Mouse (Mus musculus) embryonic facial prominence, embryonic 11.5 days (tissue): ENCODE measurements around the gene Gm12216. TPM values are rescaled to one million over a fixed set of nuclear protein-coding genes. Genes with fewer than 3 reads are reported as not detected.
"Not testable (repeated sequence)": the region's sequence is repeated elsewhere in the genome, so short reads cannot be mapped to it uniquely, and the experiment has no call there.

Experiments used
- ATAC-seq: fragments of 200-750 bp; cut with Nextera tagmentation; replicated peaks from 2 replicates; pipeline ENCODE4 v1.8.0; 2017; ENCODE audit warnings: low read depth; ENCODE audit not compliant: insufficient number of reproducible peaks, low FRiP score, low TSS enrichment
- DNase-seq: peaks from one replicate; pipeline ENCODE4 v3.0.0-alpha.2; 2015; ENCODE audit warnings: low spot score
- H3K27ac ChIP-seq: fragments of 300-500 bp; sonication (generic); replicated peaks from 2 replicates; pipeline ENCODE4 v1.5.1; 2014; ENCODE audit warnings: mild to moderate bottlenecking, low read depth, low read length, control low read depth
- H3K27me3 ChIP-seq: fragments of 300-500 bp; sonication (generic); 2 replicates; pipeline ENCODE4 v1.6.1; 2014; ENCODE audit warnings: mild to moderate bottlenecking, low read length, moderate library complexity, mixed read lengths; ENCODE audit not compliant: control insufficient read depth, insufficient read depth
- H3K36me3 ChIP-seq: fragments of 300-500 bp; sonication (generic); replicated peaks from 2 replicates; pipeline ENCODE4 v1.6.1; 2014; ENCODE audit warnings: low read depth, mild to moderate bottlenecking, low read length, moderate library complexity, mixed read lengths; ENCODE audit not compliant: control insufficient read depth, insufficient read depth
- H3K4me1 ChIP-seq: fragments of 300-500 bp; sonication (generic); 2 replicates; pipeline ENCODE4 v1.6.1; 2014; ENCODE audit warnings: low read length, mixed read lengths; ENCODE audit not compliant: control insufficient read depth, insufficient read depth
- H3K4me2 ChIP-seq: fragments of 300-500 bp; sonication (generic); 2 replicates; pipeline ENCODE4 v1.6.1; 2014; ENCODE audit warnings: low read depth, mild to moderate bottlenecking, control low read depth, low read length, moderate library complexity
- H3K4me3 ChIP-seq: fragments of 300-500 bp; sonication (generic); 2 replicates; pipeline ENCODE4 v1.5.1; 2014; ENCODE audit warnings: low read depth, low read length, control low read depth
- H3K9ac ChIP-seq: fragments of 300-500 bp; sonication (generic); replicated peaks from 2 replicates; pipeline ENCODE4 v1.6.1; 2014; ENCODE audit warnings: mild to moderate bottlenecking, control low read depth, low read length
- H3K9me3 ChIP-seq: fragments of 300-500 bp; sonication (generic); replicated peaks from 2 replicates; pipeline ENCODE4 v1.6.1; 2016; ENCODE audit warnings: mild to moderate bottlenecking, low read length, inconsistent platforms, mixed read lengths; ENCODE audit not compliant: control insufficient read depth
- WGBS: fragments of 180-500 bp; shearing (Covaris S2); extraction: QIAGEN DNeasy Blood & Tissue Kit; methylation state at CpG from one replicate; pipeline ENCODE4 v1.1.7; 2014; 5-methylcytosine and 5-hydroxymethylcytosine counted together
- polyA plus RNA-seq: library from polyadenylated mRNA; unstranded; fragments of >200 nt; fragmentation: Nextera tagmentation; extraction: Ambion mirVana; gene quantifications from 2 replicates; pipeline ENCODE4 v1.2.1, GENCODE M21; 2014

Gm12216 gene
- polyA plus RNA-seq, 1 experiment from 2014 or later: not detected

DNA sequence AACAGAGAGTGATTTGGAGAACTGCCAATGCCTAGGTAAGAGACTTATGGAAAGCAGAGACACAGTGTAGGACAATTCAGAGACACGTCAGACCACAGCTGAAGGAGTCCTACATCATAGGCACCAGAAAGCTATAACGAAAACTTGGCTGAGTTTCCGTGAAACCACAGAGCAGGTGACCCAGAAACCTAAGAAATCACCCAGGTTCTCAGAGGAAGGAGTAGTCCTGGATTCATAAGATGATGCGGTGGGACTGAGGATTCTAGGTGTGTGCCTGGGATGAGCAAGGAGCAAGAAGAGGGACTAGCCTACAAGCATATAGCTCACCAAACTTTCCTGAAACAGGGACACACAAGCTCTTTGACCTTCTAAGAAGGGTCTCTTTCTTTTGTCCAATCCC, 29.2 kb upstream of the Gm12216 start:
- Histone ChIP-seq H3K9me3 (no peaks in the 10 kb centered on the region), H3K4me1 (no peaks in the 10 kb centered on the region), H3K27ac (no peak overlapping the region), H3K36me3 (no peaks in the 10 kb centered on the region), H3K27me3 (no peaks in the 10 kb centered on the region), H3K4me3 (no peak overlapping the region), H3K9ac (no peak overlapping the region), H3K4me2 (no peak overlapping the region)
- no peak for ATAC-seq
- DNase-seq: no peak
- WGBS: 88% methylated on average over 4 of the region's 4 CpGs

DNA sequence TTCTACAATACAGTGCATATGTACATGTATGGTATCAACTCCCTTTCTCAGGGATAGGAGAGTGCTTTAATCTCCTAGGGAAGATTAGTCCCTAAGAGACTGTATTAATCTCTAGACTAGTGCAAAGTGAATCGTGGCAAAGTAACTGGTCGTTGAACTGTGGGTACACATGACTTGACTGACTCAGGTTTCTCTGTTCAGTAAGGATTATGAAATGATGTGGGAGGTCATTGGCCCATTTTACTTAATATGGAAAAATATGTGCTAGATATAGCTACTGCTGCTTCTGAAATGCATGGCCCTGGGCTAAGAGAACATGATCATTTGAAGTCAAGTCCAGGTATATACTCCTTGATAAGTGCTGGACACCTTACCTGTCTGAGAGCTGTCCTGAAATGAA, 24.2 kb upstream of the Gm12216 start:
- Histone ChIP-seq H3K27me3 (no peaks in the 10 kb centered on the region), H3K27ac (no peak overlapping the region), H3K9ac (no peak overlapping the region), H3K9me3 (no peaks in the 10 kb centered on the region), H3K4me3 (no peak overlapping the region), H3K36me3 (no peaks in the 10 kb centered on the region), H3K4me2 (no peak overlapping the region), H3K4me1 (no peaks in the 10 kb centered on the region)
- DNase-seq (no peak), ATAC-seq (no peak)
- WGBS: 84% methylated on average over 2 of the region's 2 CpGs

DNA sequence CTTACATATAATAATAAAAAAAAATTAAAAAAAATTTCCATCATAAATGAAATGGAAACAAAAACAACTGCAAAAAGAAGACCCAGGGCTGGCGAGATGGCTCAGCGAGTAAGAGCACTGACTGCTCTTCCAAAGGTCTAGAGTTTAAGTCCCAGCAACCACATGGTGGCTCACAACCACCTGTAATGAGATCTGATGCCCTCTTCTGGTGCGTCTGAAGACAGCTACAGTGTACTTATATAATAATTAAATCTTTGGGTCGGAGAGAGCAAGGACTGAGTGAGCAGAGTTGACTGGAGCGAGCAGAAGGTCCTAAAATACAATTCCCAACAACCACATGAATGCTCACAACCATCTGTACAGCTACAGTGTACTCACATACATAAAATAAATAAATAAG, 19.0 kb upstream of the Gm12216 start:
- not testable (repeated sequence) for DNase-seq, H3K4me2 ChIP-seq, ATAC-seq, H3K4me1 ChIP-seq, H3K27ac ChIP-seq, H3K9me3 ChIP-seq, H3K36me3 ChIP-seq, H3K9ac ChIP-seq, H3K27me3 ChIP-seq, H3K4me3 ChIP-seq
- WGBS: 76% methylated on average over 5 of the region's 5 CpGs

DNA sequence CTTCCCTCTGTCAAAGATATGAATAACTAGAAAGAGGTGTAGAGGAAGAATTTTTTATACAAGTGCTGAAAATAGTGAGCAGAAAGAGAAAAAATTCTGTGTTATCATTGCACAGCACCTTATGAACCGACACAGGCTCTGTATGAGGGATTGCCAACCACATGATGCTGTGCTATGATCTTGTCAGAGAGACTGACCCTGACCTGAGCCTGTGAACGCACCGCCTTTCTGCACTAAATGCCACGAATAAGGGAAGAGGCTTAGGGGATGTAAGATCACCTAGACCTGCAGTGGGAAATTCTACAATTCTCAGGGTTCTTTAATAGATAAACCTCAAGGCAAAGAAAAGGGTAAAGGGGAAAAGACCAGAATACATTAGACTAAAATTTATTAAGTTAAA, 17.4 kb upstream of the Gm12216 start:
- Histone ChIP-seq H3K27me3 (no peaks in the 10 kb centered on the region), H3K9ac (no peak overlapping the region), H3K27ac (no peak overlapping the region), H3K4me2 (no peak overlapping the region), H3K36me3 (no peaks in the 10 kb centered on the region), H3K4me1 (no peaks in the 10 kb centered on the region), H3K4me3 (no peak overlapping the region), H3K9me3 (no peaks in the 10 kb centered on the region)
- WGBS: 83% methylated on average over 4 of the region's 4 CpGs
- DNase-seq (no peak), ATAC-seq (no peak)

DNA sequence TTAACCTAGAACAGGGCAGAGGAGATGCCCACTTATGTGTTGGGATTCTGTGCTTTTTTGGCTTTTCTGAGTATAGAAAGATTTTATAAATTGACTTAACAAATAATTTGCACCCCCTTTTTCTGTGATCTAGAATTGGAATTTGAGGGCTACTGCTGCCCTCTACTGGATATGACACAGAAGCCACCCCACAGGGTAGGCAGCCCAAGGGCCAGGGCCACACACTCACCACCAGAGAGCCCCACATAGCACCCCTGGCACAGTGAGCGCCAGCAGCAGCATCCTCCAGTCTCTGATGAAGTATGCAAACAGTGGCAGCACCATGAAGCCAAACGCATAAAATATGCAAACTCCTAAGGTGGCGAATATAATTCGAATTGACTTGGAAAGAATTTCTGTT, 15.7 kb upstream of the Gm12216 start:
- H3K4me2 ChIP-seq: no peak overlapping the region
- no peaks in the 10 kb centered on the region for H3K4me1 ChIP-seq
- no peak for DNase-seq
- no peak overlapping the region for H3K9ac ChIP-seq
- no peaks in the 10 kb centered on the region for H3K9me3 ChIP-seq
- 64% methylated on average over 4 of the region's 4 CpGs for WGBS
- H3K27ac ChIP-seq: no peak overlapping the region
- H3K36me3 ChIP-seq: no peaks in the 10 kb centered on the region
- no peak overlapping the region for H3K4me3 ChIP-seq
- H3K27me3 ChIP-seq: no peaks in the 10 kb centered on the region
- ATAC-seq: no peak

DNA sequence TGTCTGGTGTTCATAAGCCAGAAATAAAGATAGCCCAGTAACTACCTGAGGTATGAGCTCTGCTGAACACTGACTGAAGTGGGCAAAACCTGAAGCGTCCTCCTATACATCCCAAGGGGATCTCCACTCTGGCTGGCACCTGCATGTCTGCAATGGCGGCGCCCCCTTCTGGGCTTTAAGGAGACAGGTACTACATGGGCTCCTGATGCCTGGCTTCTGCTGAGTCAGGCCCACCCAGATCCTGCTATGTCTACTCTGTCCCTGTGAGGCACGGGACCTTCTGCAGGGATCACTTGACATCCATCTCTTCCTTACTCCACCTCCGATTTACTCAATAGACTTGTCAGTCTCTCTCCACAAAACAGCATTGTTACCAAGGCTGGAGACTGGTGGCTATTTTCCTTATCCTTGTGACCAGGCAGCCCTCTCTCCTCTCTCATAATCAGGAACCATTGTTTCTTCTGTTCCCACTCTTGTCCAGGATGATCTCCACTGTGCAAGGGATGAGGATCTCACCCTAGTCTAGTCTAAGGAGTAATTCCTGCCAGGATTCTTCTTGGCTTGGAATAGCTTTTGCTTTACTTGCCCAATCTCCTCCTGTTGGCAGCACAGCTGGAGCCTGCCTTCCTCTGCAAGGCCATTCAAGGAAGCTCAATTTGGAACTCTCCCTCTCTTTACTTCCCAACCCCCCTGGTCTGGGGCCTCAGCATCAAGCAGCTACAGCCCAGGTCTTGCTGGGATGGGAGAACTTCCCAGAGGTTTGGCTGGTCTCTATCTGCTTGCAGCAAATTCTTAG, 15.1 kb upstream of the Gm12216 start:
- not testable (repeated sequence) for H3K27ac ChIP-seq, H3K9ac ChIP-seq, H3K27me3 ChIP-seq, H3K9me3 ChIP-seq, H3K4me2 ChIP-seq, H3K36me3 ChIP-seq, DNase-seq, ATAC-seq, H3K4me3 ChIP-seq, H3K4me1 ChIP-seq
- 61% methylated on average over 5 of the region's 5 CpGs for WGBS

DNA sequence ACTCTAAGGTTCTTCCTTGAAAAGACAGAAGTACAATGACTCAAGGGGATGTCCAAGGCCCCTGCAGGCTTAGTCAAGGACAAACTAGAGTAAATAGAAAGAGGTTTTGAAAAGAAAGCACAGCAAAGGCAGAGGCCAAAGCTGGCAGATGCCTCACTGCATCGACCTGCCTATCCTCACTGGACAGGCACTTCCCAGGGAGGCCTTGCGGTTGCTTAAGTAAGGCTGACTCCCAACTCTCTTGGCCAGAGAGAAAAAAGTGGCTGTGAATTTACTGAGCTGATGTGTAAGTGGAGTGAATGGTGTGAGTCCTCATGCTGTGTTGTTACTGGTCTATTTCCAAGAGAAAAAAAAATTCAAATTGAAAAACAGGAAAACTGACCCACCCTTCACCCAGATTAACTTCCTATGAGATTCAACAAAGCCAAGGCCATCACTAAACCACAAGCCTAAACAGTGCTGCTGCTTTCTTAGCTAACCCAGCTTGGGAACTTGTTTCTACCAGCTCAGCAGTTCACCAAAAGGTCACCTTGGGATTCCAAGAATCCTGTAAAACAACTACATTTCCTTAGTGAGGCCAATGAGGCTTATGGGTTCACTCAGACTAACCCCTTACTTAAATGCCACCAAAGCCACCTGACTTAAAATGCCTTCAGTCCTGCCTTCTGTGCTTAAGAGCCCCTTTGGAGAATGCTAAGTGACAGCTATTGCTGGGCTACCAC, 12.9 kb upstream of the Gm12216 start:
- no peak overlapping the region for H3K4me3 ChIP-seq
- H3K27me3 ChIP-seq: no peaks in the 10 kb centered on the region
- no peaks in the 10 kb centered on the region for H3K4me1 ChIP-seq
- no peaks in the 10 kb centered on the region for H3K9me3 ChIP-seq
- no peaks in the 10 kb centered on the region for H3K36me3 ChIP-seq
- H3K9ac ChIP-seq: no peak overlapping the region
- DNase-seq (no peak), ATAC-seq (no peak)
- H3K4me2 ChIP-seq: no peak overlapping the region
- H3K27ac ChIP-seq: no peak overlapping the region
- 83% methylated on average over 2 of the region's 2 CpGs for WGBS

DNA sequence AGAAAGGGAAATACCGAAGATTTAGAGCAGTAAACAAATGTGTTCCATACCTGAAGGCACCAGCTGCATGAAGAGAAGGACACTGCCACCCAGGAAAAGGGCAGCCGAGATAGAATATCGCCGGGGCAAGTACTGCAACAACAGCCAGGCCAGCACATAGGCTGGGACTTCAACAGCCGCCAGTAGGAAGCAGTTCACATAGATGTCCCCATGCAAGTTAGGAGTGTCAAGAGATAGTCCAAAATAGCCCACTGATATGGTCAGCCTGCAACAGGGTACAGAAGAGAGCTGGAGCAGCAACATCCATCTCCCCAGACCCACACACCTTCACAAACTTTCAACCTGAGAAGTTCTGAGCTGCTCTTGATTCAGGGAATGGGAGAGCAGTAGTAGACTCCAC, 10.1 kb upstream of the Gm12216 start:
- DNase-seq: no peak
- Histone ChIP-seq H3K36me3 (no peaks in the 10 kb centered on the region), H3K27ac (no peak overlapping the region), H3K9me3 (no peaks in the 10 kb centered on the region), H3K4me3 (no peak overlapping the region), H3K27me3 (no peaks in the 10 kb centered on the region), H3K4me2 (no peak overlapping the region), H3K4me1 (no peaks in the 10 kb centered on the region), H3K9ac (no peak overlapping the region)
- no peak for ATAC-seq
- 94% methylated on average over 5 of the region's 5 CpGs for WGBS
